Mouse (Mus musculus) limb, embryonic 13.5 days (tissue): ENCODE measurements at regions not wholly inside any gene's neighbourhood (a gene's known extent, or its start where the extent isn't known, plus 50 kb on each side); places are given as distances from the start of the nearest gene placed in this dataset.

Source experiments
- ATAC-seq: fragments of 200-750 bp; cut with Nextera tagmentation; 2 replicates; pipeline ENCODE4 v1.8.0; 2017; ENCODE audit warnings: low read depth, moderate number of reproducible peaks, moderate TSS enrichment; ENCODE audit not compliant: low FRiP score
- H3K27ac ChIP-seq: fragments of 300-500 bp; sonication (generic); 2 replicates; pipeline ENCODE4 v1.5.1; 2015; ENCODE audit warnings: inconsistent platforms, mild to moderate bottlenecking, moderate library complexity
- H3K27me3 ChIP-seq: fragments of 300-500 bp; sonication (generic); 2 replicates; pipeline ENCODE4 v1.6.1; 2015; ENCODE audit warnings: mild to moderate bottlenecking, inconsistent platforms
- H3K36me3 ChIP-seq: fragments of 300-500 bp; sonication (generic); 2 replicates; pipeline ENCODE4 v1.6.1; 2015; ENCODE audit warnings: inconsistent platforms, mild to moderate bottlenecking, moderate library complexity
- H3K4me1 ChIP-seq: fragments of 300-500 bp; sonication (generic); 2 replicates; pipeline ENCODE4 v1.6.1; 2015; ENCODE audit warnings: inconsistent platforms
- H3K4me2 ChIP-seq: fragments of 300-500 bp; sonication (generic); replicated peaks from 2 replicates; pipeline ENCODE4 v1.6.1; 2015; ENCODE audit warnings: inconsistent platforms, mild to moderate bottlenecking, moderate library complexity
- H3K4me3 ChIP-seq: fragments of 300-500 bp; sonication (generic); 2 replicates; pipeline ENCODE4 v1.5.1; 2015; ENCODE audit warnings: moderate library complexity, mild to moderate bottlenecking, inconsistent platforms
- H3K9ac ChIP-seq: fragments of 300-500 bp; sonication (generic); 2 replicates; pipeline ENCODE4 v1.6.1; 2015; ENCODE audit warnings: mild to moderate bottlenecking, inconsistent platforms
- H3K9me3 ChIP-seq: fragments of 300-500 bp; sonication (generic); 2 replicates; pipeline ENCODE4 v1.6.1; 2016; ENCODE audit warnings: inconsistent platforms
- WGBS: fragments of 180-500 bp; shearing (Covaris S2); methylation state at CpG from one replicate; pipeline ENCODE4 v1.1.7; 2015; 5-methylcytosine and 5-hydroxymethylcytosine counted together

GRCm38 (mm10) chr8:35255327-35255726 lies 510.3 kb upstream of the Gm19410 start:
- Histone ChIP-seq H3K36me3 (no peaks in the 10 kb centered on the region), H3K4me3 (no peak overlapping the region), H3K4me1 (no peaks in the 10 kb centered on the region), H3K4me2 (no peak overlapping the region), H3K9ac (no peak overlapping the region), H3K27ac (no peak overlapping the region), H3K9me3 (no peaks in the 10 kb centered on the region), H3K27me3 (no peaks in the 10 kb centered on the region)
- 92% methylated on average over 2 of the region's 2 CpGs for WGBS
- no peak for ATAC-seq

- Histone ChIP-seq H3K9me3 (no peaks in the 10 kb centered on the region), H3K4me2 (no peak overlapping the region), H3K9ac (no peak overlapping the region), H3K27ac (no peak overlapping the region), H3K4me1 (no peaks in the 10 kb centered on the region), H3K4me3 (no peak overlapping the region), H3K36me3 (no peaks in the 10 kb centered on the region), H3K27me3 (no peaks in the 10 kb centered on the region)
- WGBS, result 49% methylated on average over 4 of the region's 4 CpGs
- ATAC-seq, result no peak
Observed at GRCm38 (mm10) chr8:35256958-35257357, 508.6 kb upstream of the Gm19410 start.

GRCm38 (mm10) chr8:35268221-35268620 lies 497.4 kb upstream of the Gm19410 start:
- 0 out of 2 replicates have a peak, but pooled peaks cover 4% of the 10 kb centered on the region for H3K4me1 ChIP-seq
- WGBS, result 62% methylated on average over 5 of the region's 5 CpGs
- H3K36me3 ChIP-seq, result no peaks in the 10 kb centered on the region
- no peaks in the 10 kb centered on the region for H3K27me3 ChIP-seq
- H3K27ac ChIP-seq, result no peak overlapping the region
- H3K9me3 ChIP-seq, result no peaks in the 10 kb centered on the region
- H3K4me3 ChIP-seq, result no peak overlapping the region
- no peak overlapping the region for H3K9ac ChIP-seq
- no peak for ATAC-seq
- no peak overlapping the region for H3K4me2 ChIP-seq

GRCm38 (mm10) chr8:35268986-35269385 lies 496.6 kb upstream of the Gm19410 start:
- Histone ChIP-seq H3K27ac (no peak overlapping the region), H3K4me3 (no peak overlapping the region), H3K27me3 (no peaks in the 10 kb centered on the region), H3K4me1 (0 out of 2 replicates have a peak, but pooled peaks cover 4% of the 10 kb centered on the region), H3K4me2 (no peak overlapping the region), H3K36me3 (no peaks in the 10 kb centered on the region), H3K9me3 (no peaks in the 10 kb centered on the region; the same call in 1 of the 2 replicates), H3K9ac (no peak overlapping the region)
- ATAC-seq, result no peak
- 94% methylated on average over 2 of the region's 2 CpGs for WGBS

GRCm38 (mm10) chr8:35275972-35276371 lies 489.6 kb upstream of the Gm19410 start:
- Histone ChIP-seq H3K27ac (no peak overlapping the region), H3K4me3 (no peak overlapping the region), H3K4me1 (peaks cover 11% of the 10 kb centered on the region; the same call in 1 of the 2 replicates), H3K36me3 (no peaks in the 10 kb centered on the region), H3K9me3 (no peaks in the 10 kb centered on the region; the same call in 1 of the 2 replicates), H3K27me3 (no peaks in the 10 kb centered on the region), H3K4me2 (no peak overlapping the region), H3K9ac (no peak overlapping the region)
- ATAC-seq, result no peak
- WGBS, result 34% methylated on average over 8 of the region's 8 CpGs

GRCm38 (mm10) chr8:35276460-35276859 lies 489.1 kb upstream of the Gm19410 start:
- H3K9ac ChIP-seq, result no peak overlapping the region
- H3K27ac ChIP-seq, result no peak overlapping the region
- H3K9me3 ChIP-seq, result no peaks in the 10 kb centered on the region; the same call in 1 of the 2 replicates
- H3K4me1 ChIP-seq, result peaks cover 11% of the 10 kb centered on the region; the same call in 1 of the 2 replicates
- WGBS, result 58% methylated on average over 7 of the region's 7 CpGs
- no peak overlapping the region for H3K4me3 ChIP-seq
- no peak overlapping the region for H3K4me2 ChIP-seq
- H3K36me3 ChIP-seq, result no peaks in the 10 kb centered on the region
- ATAC-seq, result no peak
- H3K27me3 ChIP-seq, result no peaks in the 10 kb centered on the region

- 92% methylated on average over 8 of the region's 8 CpGs for WGBS
Observed at GRCm38 (mm10) chr8:35278946-35279345, 486.6 kb upstream of the Gm19410 start.

GRCm38 (mm10) chr8:35280741-35281140 lies 484.8 kb upstream of the Gm19410 start:
- Histone ChIP-seq H3K4me2 (no peak overlapping the region), H3K9ac (no peak overlapping the region), H3K9me3 (no peaks in the 10 kb centered on the region), H3K27me3 (no peaks in the 10 kb centered on the region), H3K27ac (no peak overlapping the region), H3K4me1 (peaks cover 11% of the 10 kb centered on the region; the same call in 1 of the 2 replicates), H3K36me3 (no peaks in the 10 kb centered on the region), H3K4me3 (no peak overlapping the region)
- 93% methylated on average over 6 of the region's 6 CpGs for WGBS
- ATAC-seq, result no peak

More at GRCm38 (mm10) chr8:35278946-35279345, 486.6 kb upstream of the Gm19410 start:
- H3K4me3 ChIP-seq, result no peak overlapping the region
- no peak overlapping the region for H3K4me2 ChIP-seq
- no peaks in the 10 kb centered on the region for H3K9me3 ChIP-seq
- no peaks in the 10 kb centered on the region for H3K36me3 ChIP-seq
- H3K27me3 ChIP-seq, result no peaks in the 10 kb centered on the region
- ATAC-seq, result no peak
- no peak overlapping the region for H3K27ac ChIP-seq
- peaks cover 11% of the 10 kb centered on the region; the same call in 1 of the 2 replicates for H3K4me1 ChIP-seq
- no peak overlapping the region for H3K9ac ChIP-seq

- Histone ChIP-seq H3K36me3 (no peaks in the 10 kb centered on the region), H3K4me3 (no peak overlapping the region), H3K9me3 (no peaks in the 10 kb centered on the region; the same call in 1 of the 2 replicates), H3K9ac (no peak overlapping the region), H3K4me2 (no peak overlapping the region), H3K27me3 (no peaks in the 10 kb centered on the region), H3K27ac (no peak overlapping the region), H3K4me1 (0 out of 2 replicates have a peak, but pooled peaks cover 3% of the 10 kb centered on the region)
- 88% methylated on average over 9 of the region's 9 CpGs for WGBS
- no peak for ATAC-seq
Observed at GRCm38 (mm10) chr8:35283366-35283765, 482.2 kb upstream of the Gm19410 start.

- Histone ChIP-seq H3K4me2 (no peak overlapping the region), H3K4me3 (no peak overlapping the region), H3K9me3 (no peaks in the 10 kb centered on the region; the same call in 1 of the 2 replicates), H3K36me3 (no peaks in the 10 kb centered on the region), H3K4me1 (0 out of 2 replicates have a peak, but pooled peaks cover 4% of the 10 kb centered on the region), H3K9ac (no peak overlapping the region), H3K27ac (no peak overlapping the region), H3K27me3 (no peaks in the 10 kb centered on the region)
- ATAC-seq, result no peak
- 81% methylated on average over 5 of the region's 5 CpGs for WGBS
Observed at GRCm38 (mm10) chr8:35289018-35289417, 476.6 kb upstream of the Gm19410 start.

GRCm38 (mm10) chr8:35289967-35290366 lies 475.6 kb upstream of the Gm19410 start:
- ATAC-seq, result no peak
- Histone ChIP-seq H3K27ac (no peak overlapping the region), H3K4me1 (0 out of 2 replicates have a peak, but pooled peaks cover 4% of the 10 kb centered on the region), H3K36me3 (no peaks in the 10 kb centered on the region), H3K9ac (no peak overlapping the region), H3K9me3 (no peaks in the 10 kb centered on the region; the same call in 1 of the 2 replicates), H3K4me2 (no peak overlapping the region), H3K4me3 (no peak overlapping the region), H3K27me3 (no peaks in the 10 kb centered on the region)
- whole genome bisulfite sequencing, result 65% methylated on average over 4 of the region's 4 CpGs

GRCm38 (mm10) chr8:35293437-35294126 lies 472.0 kb upstream of the Gm19410 start:
- Histone ChIP-seq H3K9me3 (no peaks in the 10 kb centered on the region), H3K9ac (no peak overlapping the region), H3K27ac (no peak overlapping the region), H3K27me3 (no peaks in the 10 kb centered on the region), H3K4me1 (0 out of 2 replicates have a peak, but pooled peaks cover 4% of the 10 kb centered on the region), H3K36me3 (no peaks in the 10 kb centered on the region), H3K4me3 (no peak overlapping the region), H3K4me2 (no peak overlapping the region)
- WGBS, result 74% methylated on average over 14 of the region's 14 CpGs
- ATAC-seq, result no peak
